Mouse (Mus musculus) forebrain, postnatal 0 days (tissue): ENCODE results near the gene Gm45337. TPM values are rescaled to one million over a fixed set of nuclear protein-coding genes. Genes with fewer than 3 reads are reported as not detected.
"Not testable (repeated sequence)": the region's sequence is repeated elsewhere in the genome, so short reads cannot be mapped to it uniquely, and the experiment has no call there.

Experiments used
- ATAC-seq: fragments of 200-750 bp; cut with Nextera tagmentation; 2 replicates; pipeline ENCODE4 v1.8.0; 2017; ENCODE audit warnings: mild to moderate bottlenecking, moderate library complexity
- DNase-seq: peaks from one replicate; pipeline ENCODE4 v3.0.0-alpha.2; 2015
- H3K27ac ChIP-seq: fragments of 300-500 bp; sonication (generic); 2 replicates; pipeline ENCODE4 v1.5.1; 2014; ENCODE audit warnings: low read depth, mild to moderate bottlenecking, antibody characterized with exemption, low read length, moderate library complexity, mixed read lengths
- H3K27me3 ChIP-seq: fragments of 300-500 bp; sonication (generic); 2 replicates; pipeline ENCODE4 v1.6.1; 2014; ENCODE audit warnings: mild to moderate bottlenecking, low read length, mixed read lengths; ENCODE audit not compliant: insufficient read depth
- H3K36me3 ChIP-seq: fragments of 300-500 bp; sonication (generic); 2 replicates; pipeline ENCODE4 v1.6.1; 2014; ENCODE audit warnings: mild to moderate bottlenecking, moderate library complexity; ENCODE audit not compliant: insufficient read depth
- H3K4me1 ChIP-seq: fragments of 300-500 bp; sonication (generic); 2 replicates; pipeline ENCODE4 v1.6.1; 2014; ENCODE audit warnings: antibody characterized with exemption; ENCODE audit not compliant: insufficient read depth
- H3K4me2 ChIP-seq: fragments of 300-500 bp; sonication (generic); 2 replicates; pipeline ENCODE4 v1.6.1; 2014; ENCODE audit warnings: low read depth, mild to moderate bottlenecking, moderate library complexity
- H3K4me3 ChIP-seq: fragments of 300-500 bp; sonication (generic); 2 replicates; pipeline ENCODE4 v1.5.1; 2014; ENCODE audit warnings: low read depth, low read length, mixed read lengths
- H3K9ac ChIP-seq: fragments of 300-500 bp; sonication (generic); 2 replicates; pipeline ENCODE4 v1.6.1; 2014; ENCODE audit warnings: mild to moderate bottlenecking
- H3K9me3 ChIP-seq: fragments of 300-500 bp; sonication (generic); 2 replicates; pipeline ENCODE4 v1.6.1; 2016; ENCODE audit warnings: low read length
- CTCF ChIP-seq: sonication (generic); IDR thresholded peaks from 2 replicates; pipeline ENCODE4 v1.5.1; 2016; ENCODE audit warnings: antibody characterized with exemption, control low read depth, low read depth
- WGBS: fragments of 180-500 bp; shearing (Covaris S2); extraction: QIAGEN DNeasy Blood & Tissue Kit; methylation state at CpG from one replicate; pipeline ENCODE4 v1.1.7; 2014; 5-methylcytosine and 5-hydroxymethylcytosine counted together
- polyA plus RNA-seq: library from polyadenylated mRNA; unstranded; fragments of >200 nt; fragmentation: Nextera tagmentation; extraction: Ambion mirVana; gene quantifications from 2 replicates; pipeline ENCODE4 v1.2.1, GENCODE M21; 2015
- total RNA-seq: library from RNA; depleted of rRNA; stranded (reverse); fragments of >200 nt; gene quantifications from 2 replicates; pipeline ENCODE4 v1.2.3, GENCODE M21; 2014; rRNA removed

Gm45337 gene
- total RNA-seq (not detected in 2 replicates), polyA plus RNA-seq (not detected in 2 replicates)

DNA sequence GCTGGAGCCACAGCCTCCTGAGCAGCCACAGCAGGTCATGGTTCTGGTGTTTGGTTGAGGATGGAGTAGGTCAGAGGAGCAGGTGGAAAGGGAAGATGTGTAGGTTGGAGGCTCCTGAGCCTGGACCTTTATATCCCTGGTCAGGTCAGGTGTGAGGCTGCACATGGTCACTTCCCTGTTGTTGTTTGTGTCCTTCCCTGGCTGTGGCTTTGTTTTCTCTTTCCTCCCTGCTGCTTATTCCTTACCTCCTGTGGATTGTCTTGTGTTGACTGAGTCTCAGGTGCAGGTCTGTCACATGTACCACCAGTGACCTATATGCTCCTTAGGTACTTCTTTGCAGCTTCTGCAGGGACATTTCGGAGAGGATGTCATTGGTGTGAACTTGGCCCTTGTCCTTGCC, at the start of gene Gm45337:
Gm45337 (minus strand) TSS at position 101 of the 400 bp plus-strand sequence.
- Histone ChIP-seq H3K36me3 (no peaks in the 10 kb centered on the region), H3K4me3 (no peak within 1 kb of the TSS), H3K9me3 (no peaks in the 10 kb centered on the region), H3K9ac (no peak within 1 kb of the TSS), H3K27ac (no peak within 1 kb of the TSS), H3K4me1 (no peaks in the 10 kb centered on the region), H3K27me3 (no peaks in the 10 kb centered on the region), H3K4me2 (no peak within 1 kb of the TSS)
- WGBS = 72% methylated on average over 1 of the region's 1 CpGs
- no peak for ATAC-seq
- no peak for DNase-seq
- no peak for TF ChIP-seq CTCF

- H3K27ac ChIP-seq = no peak within 1 kb of the TSS
Observed at GRCm38 (mm10) chr7:142190289-142190688, 45.9 kb upstream of the Gm45337 start, which contains the start of gene Gm10153. Gene Gm10153, minus strand, starts transcription at chr7:142190389.

GRCm38 (mm10) chr7:142188156-142188555, 43.7 kb upstream of the Gm45337 start:
- Histone ChIP-seq H3K4me3 (no peak overlapping the region), H3K4me2 (no peak overlapping the region), H3K27ac (no peak overlapping the region), H3K9ac (no peak overlapping the region), H3K9me3 (no peaks in the 10 kb centered on the region), H3K4me1 (no peaks in the 10 kb centered on the region), H3K27me3 (no peaks in the 10 kb centered on the region), H3K36me3 (no peaks in the 10 kb centered on the region)
- DNase-seq (no peak), ATAC-seq (no peak)
- WGBS = 30% methylated on average over 2 of the region's 2 CpGs
- TF ChIP-seq CTCF = no peak

More at GRCm38 (mm10) chr7:142190289-142190688, 45.9 kb upstream of the Gm45337 start, which contains the start of gene Gm10153:
- H3K4me2 ChIP-seq = no peak within 1 kb of the TSS
- H3K36me3 ChIP-seq = no peaks in the 10 kb centered on the region
- no peak within 1 kb of the TSS for H3K4me3 ChIP-seq
- WGBS = 52% methylated on average over 2 of the region's 2 CpGs
- DNase-seq (no peak), ATAC-seq (no peak)
- H3K27me3 ChIP-seq = no peaks in the 10 kb centered on the region
- no peaks in the 10 kb centered on the region for H3K4me1 ChIP-seq
- H3K9me3 ChIP-seq = no peaks in the 10 kb centered on the region
- no peak for TF ChIP-seq CTCF
- H3K9ac ChIP-seq = no peak within 1 kb of the TSS

DNA sequence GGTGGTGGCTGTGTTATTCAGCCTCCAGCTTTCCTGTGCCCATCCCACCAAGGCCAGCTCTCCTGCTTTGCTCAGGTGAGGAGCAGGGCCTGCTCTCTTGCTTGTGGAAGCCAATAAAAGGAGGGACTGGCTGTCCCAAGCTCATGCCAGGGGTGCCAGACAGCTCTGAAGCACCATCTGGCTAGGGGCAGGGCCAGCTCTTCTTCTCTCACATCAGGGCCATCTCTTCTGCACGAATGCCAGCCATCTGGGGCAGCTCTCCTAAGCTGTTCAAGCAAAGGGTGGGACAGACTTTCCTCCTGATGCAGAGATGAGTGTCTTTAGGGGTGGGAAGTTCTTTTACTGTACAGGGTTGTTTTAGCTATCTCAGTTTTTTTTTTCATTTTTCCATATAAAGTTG, 36.6 kb upstream of the Gm45337 start:
- TF ChIP-seq CTCF = no peak
- no peaks in the 10 kb centered on the region for H3K27me3 ChIP-seq
- no peak overlapping the region for H3K4me2 ChIP-seq
- 64% methylated on average over 1 of the region's 1 CpGs for WGBS
- H3K4me1 ChIP-seq = no peaks in the 10 kb centered on the region
- no peak overlapping the region for H3K9ac ChIP-seq
- H3K27ac ChIP-seq = no peak overlapping the region
- no peaks in the 10 kb centered on the region for H3K9me3 ChIP-seq
- H3K36me3 ChIP-seq = no peaks in the 10 kb centered on the region
- DNase-seq (no peak), ATAC-seq (no peak)
- no peak overlapping the region for H3K4me3 ChIP-seq

GRCm38 (mm10) chr7:142178685-142179084, 34.3 kb upstream of the Gm45337 start:
- DNase-seq = no peak
- Histone ChIP-seq H3K4me2 (no peak overlapping the region), H3K36me3 (no peaks in the 10 kb centered on the region), H3K9me3 (no peaks in the 10 kb centered on the region), H3K9ac (no peak overlapping the region), H3K4me3 (no peak overlapping the region), H3K27me3 (no peaks in the 10 kb centered on the region), H3K4me1 (no peaks in the 10 kb centered on the region), H3K27ac (no peak overlapping the region)
- 78% methylated on average over 1 of the region's 1 CpGs for WGBS
- TF ChIP-seq CTCF = no peak
- no peak for ATAC-seq

- H3K4me3 ChIP-seq, DNase-seq, H3K9me3 ChIP-seq, H3K36me3 ChIP-seq, H3K27ac ChIP-seq, H3K4me1 ChIP-seq, H3K4me2 ChIP-seq, ATAC-seq, H3K9ac ChIP-seq, H3K27me3 ChIP-seq: not testable (repeated sequence)
Observed at GRCm38 (mm10) chr7:142175905-142176304, 31.5 kb upstream of the Gm45337 start, which contains the start of gene Krtap5-2. Gene Krtap5-2, minus strand, starts transcription at chr7:142176005.

DNA sequence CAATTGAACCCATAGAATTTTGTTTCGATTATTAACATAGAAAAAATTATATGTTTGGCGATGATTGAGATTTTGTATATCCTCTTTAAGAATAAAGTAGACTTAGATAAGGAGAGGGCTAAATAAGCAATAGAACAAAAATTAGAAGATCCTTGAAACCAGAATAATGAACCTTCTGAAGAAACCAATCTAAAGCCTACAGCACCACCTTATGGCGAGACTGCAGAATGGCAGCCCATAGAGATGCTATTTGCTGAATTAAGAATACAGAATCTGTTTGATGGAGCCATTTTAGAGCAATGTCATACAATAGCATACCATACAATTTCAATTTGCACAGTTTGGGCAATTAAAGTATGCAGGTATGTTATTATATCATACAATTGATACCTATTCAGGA, 25.4 kb upstream of the Gm45337 start:
- ATAC-seq (no peak), DNase-seq (peak; percentile 77)
- 49% methylated on average over 3 of the region's 3 CpGs for WGBS
- no peak overlapping the region for H3K27ac ChIP-seq
- no peaks in the 10 kb centered on the region for H3K36me3 ChIP-seq
- no peak overlapping the region for H3K9ac ChIP-seq
- H3K4me1 ChIP-seq = no peaks in the 10 kb centered on the region
- H3K4me3 ChIP-seq = no peak overlapping the region
- H3K9me3 ChIP-seq = no peaks in the 10 kb centered on the region
- H3K4me2 ChIP-seq = no peak overlapping the region
- TF ChIP-seq CTCF = peak; percentile 77
- H3K27me3 ChIP-seq = no peaks in the 10 kb centered on the region

GRCm38 (mm10) chr7:142165639-142166038, 21.2 kb upstream of the Gm45337 start, which contains the start of gene Gm4553:
Gene Gm4553, minus strand, starts transcription at chr7:142165739.
- H3K4me3 ChIP-seq, H3K4me1 ChIP-seq, H3K27ac ChIP-seq, H3K9ac ChIP-seq, H3K27me3 ChIP-seq, H3K4me2 ChIP-seq, H3K36me3 ChIP-seq, DNase-seq, H3K9me3 ChIP-seq, ATAC-seq: not testable (repeated sequence)
